Mouse (Mus musculus) spleen, postnatal 10 days (tissue): Measurements from ENCODE around the gene Trpv6.

Experiments
- DNase-seq, 2 experiments: peaks; one replicate each; pipeline ENCODE4 v3.0.0; 2021 to 2022; ENCODE audit warnings: low spot score in 2 of 2

The Trpv6 gene

GRCm38 (mm10) chr6:41636178-41636577 lies at the start of gene Trpv6:
Trpv6 (minus strand) TSS chr6:41636405.
- no peak for DNase-seq

GRCm38 (mm10) chr6:41685596-41685995 lies 49.4 kb upstream of the Trpv6 start:
- no peak for DNase-seq

- no peak for DNase-seq
Observed at GRCm38 (mm10) chr6:41684911-41685310, 48.7 kb upstream of the Trpv6 start.

DNA sequence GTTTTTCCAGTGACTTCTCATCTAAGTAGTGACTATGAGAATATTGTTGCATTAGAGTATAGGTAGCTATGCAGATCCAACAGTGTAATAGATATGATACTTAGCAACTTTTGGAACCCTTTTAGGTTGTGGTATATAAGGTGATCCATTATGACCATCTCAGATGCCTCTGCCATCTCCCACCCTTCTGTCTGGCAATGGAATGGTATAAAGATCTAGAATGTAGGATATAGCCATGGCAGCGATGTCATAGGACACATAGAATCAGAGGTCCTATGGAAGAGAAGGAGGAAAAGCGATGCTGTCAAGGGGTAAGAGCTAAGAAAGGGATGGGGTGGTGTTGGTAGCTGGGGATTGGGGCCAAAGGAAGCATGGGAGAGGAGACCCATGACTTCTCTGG lies 47.9 kb upstream of the Trpv6 start, which contains the start of gene Llcfc1:
Llcfc1 (plus strand) TSS at position 301 of the 400 bp plus-strand sequence.
- DNase-seq, result no peak

DNA sequence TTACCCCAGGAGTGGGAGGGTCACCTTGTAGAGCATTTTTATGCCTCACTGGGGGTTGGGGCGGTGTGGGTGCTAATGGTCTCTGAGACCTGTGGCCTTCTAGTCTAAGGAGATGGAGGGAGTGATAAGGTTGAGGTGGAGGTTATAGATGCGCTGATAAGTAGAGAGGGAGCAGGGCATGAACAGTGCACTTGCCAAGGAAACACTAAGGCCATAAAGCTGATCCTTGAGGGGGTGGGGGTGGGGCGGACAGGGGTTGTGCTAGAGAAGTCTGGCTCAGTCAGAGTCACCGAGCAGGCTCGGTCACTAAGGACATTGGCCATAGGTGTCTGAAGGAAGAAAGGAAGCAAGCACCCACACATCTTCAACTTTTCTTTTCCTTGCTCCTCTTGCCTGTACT lies 45.5 kb upstream of the Trpv6 start:
- no peak for DNase-seq

DNA sequence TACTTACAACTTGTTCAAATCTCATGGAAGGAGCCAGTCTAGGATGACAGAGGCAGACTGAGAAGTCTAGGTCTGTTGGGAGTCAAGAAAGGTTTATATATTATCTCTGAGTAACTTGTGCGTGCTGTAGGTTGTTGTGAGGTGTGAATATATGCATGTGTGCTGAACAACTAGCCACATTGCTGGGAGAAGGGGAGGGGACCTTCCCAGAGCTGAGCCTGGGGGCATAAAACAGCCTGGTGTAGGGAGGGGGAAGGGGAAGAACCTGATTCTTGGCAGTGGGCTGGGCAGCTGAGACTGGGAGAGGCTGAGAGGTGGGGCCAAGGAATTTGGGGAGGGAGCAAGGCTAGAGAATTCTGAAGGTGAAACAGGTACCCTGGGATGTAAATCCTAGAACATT lies 44.5 kb upstream of the Trpv6 start, which contains the start of gene Trpv5:
Trpv5 (minus strand) TSS at position 101 of the 400 bp plus-strand sequence.
- DNase-seq, result no peak

DNA sequence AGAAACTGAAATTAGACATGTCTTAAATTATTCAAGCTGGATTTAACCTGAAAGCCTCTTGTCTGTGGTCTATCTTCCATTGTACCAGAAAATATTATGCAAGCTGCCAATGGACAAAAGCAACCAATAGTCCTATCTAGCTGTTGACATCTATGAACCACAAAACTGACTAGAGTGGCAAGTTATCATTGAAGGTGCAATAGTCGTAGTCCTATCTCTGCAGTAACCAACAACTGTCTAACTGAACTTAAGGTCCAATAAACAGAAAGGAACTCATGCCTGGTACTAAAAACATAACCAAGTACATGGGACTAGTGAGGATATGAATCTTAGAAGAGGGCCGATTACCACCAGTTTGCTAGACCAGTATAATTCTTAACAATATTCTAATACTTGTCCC lies 40.3 kb upstream of the Trpv6 start:
- DNase-seq, result no peak

DNA sequence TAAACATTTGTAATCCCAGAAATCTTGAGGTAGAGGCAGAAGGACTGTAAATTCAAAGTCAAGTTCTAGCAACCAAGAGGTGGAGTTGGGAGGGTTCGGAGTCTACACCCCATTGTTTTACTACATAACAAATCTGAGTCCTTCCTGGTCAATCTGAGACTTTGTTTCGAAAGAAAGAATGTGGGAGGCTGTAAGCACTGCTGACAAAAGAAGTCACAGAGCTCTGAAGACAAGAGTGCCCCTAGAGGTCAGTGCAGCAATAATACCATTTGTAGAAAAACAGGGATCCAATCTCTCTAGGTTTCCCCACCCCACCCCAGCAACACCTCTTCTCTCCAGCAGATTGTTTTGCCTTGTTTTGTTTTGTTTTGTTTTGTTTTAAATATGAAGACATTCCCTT lies 26.1 kb upstream of the Trpv6 start:
- DNase-seq, result no peak

- DNase-seq, result no peak
Observed at GRCm38 (mm10) chr6:41658487-41658886, 22.3 kb upstream of the Trpv6 start.

DNA sequence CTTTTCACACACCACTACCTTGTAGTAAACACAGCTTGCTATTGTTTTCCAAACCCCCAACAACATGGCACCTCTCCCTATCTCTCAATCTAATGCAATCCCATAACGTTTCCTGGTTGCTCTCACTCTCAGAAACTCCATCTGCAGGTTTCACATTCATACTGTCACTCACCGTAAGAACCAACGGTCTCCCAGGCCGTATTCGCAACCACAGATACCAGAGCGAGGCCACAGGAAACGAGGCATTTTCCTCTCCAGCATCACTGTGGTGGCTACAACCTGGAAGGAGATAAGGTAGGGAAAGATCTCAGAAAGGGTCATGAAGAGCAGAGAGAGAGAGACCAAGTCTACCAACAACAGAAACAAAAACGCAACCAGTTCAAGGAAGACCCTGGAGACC lies 18.4 kb upstream of the Trpv6 start:
- no peak for DNase-seq

GRCm38 (mm10) chr6:41653173-41653572 lies 17.0 kb upstream of the Trpv6 start:
- no peak for DNase-seq

- no peak for DNase-seq
Observed at GRCm38 (mm10) chr6:41646672-41647071, 10.5 kb upstream of the Trpv6 start.

DNA sequence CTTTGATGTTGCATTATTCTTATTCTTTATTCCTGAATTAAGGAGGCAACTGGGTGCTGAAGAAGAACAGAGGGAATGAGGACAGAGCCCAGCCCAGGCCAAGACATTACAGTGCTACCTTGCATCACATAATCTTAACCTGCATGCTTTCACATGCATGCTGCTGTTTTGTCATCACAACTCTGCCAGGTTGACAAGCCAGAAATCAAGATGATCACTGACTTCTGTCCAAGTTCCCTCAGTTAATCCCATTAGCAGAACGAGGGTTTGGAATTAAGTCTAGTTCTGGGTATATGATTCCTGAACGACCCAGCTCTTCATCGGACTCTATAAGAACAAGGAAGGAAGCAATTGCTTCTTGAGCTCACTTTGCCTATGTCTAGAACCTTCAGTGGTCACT lies 10.0 kb upstream of the Trpv6 start:
- DNase-seq, result no peak

DNA sequence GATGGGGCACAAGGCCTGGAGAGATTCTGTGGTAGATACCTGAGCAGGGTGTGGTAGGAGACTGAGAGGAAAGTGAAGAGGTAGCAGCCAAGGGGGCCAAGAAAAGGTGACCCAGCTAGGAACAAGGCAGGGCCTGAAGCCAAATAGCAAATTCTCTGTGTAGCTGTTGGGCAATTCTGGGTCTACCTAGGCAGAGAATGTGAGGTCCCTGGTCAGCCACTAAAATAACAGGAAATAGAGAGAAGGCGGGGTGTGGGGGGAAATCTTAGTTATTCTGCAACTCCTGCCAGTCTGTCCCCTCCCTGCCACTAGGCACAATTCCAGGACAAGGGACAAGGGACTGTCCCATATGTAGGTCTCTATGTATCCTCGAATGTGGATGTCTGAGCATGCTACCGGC lies 7.0 kb upstream of the Trpv6 start:
- no peak for DNase-seq

- DNase-seq, result no peak
Observed at GRCm38 (mm10) chr6:41642765-41643164, 6.6 kb upstream of the Trpv6 start.

- no peak for DNase-seq
Observed at GRCm38 (mm10) chr6:41641173-41641866, 5.1 kb upstream of the Trpv6 start.

DNA sequence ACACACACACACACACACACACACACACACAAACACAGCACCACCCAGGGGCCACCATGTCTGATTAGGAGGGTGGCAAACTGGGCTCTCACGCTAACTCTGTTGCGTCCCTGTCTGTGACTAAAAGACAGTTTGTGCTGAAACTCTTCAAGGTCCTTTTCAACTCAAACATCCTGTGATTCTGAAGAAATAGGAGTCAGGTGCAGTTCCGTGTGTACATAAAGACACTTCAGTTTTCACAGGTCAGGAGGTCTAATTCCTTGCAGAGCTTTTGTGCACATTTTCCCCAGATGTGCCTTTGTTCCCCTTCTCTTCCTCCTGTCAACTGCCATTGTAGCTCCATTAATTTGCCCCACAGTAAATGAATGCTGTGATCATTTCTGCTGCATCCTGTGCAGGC lies 4.2 kb upstream of the Trpv6 start:
- DNase-seq, result no peak

DNA sequence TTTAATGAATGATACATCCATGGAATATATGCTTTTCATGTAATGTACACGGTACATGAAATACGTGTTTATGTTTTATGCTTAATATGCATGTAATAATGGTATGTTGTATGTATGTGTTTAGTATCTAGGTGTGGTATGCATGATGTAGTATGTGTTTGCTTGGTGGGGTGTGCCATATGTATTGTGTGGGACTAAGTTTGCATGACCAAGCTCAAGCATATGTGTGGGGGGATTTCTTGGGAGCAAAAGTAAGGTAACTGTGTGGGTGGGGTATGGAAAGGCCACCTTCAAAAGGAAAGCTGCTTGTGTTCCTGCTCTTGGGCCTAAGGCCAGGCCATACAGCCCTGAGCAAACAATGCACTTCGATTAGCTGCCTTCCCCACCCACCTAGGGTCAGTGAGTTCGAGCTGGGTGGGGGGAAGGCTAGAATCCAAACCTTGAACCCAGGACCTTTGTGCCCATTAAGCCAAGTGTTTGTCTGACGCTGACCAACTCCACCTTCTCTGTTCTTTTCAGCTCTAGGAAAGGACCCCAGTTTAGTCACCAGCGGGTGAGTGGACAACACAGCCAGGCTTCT lies 1.8 kb upstream of the Trpv6 start:
- no peak for DNase-seq

DNA sequence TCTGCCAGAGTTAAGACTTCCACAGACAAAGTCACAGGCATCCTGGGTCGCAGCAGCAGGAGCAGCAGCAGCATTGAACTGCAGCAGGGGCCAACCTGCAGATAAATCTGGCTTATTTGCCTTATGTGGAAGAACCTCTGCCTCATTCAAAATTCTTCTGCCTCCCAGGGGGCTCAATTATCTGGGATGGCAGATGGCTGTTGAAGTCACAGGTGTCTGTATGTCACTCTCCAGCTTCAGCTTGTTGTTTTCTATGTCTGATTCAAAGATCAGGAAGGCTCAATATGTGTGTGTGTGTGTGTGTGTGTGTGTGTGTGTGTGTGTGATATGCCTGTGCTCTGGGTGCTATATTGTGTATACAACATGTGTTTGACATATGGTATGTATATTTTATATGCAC lies 1.2 kb upstream of the Trpv6 start:
- no peak for DNase-seq

DNA sequence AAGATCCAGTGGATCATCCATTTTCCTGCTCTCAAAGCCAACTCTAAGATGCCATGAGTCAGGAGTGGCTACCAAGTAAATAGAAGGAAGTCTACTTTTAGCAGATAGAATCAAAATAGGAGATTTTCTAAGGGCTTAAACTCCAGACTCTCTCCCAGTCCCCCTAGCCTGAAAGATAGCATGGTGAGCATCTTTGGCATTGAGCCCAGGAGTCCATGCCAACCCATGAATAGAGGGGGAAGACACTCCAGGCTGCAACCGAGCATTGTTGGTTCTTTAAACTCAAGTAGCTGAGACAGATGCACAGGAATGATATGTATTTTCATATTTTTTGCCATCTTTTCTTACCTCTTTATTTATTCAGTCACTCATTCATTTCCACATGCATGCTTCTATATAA lies 994 bp downstream of the Trpv6 start:
- DNase-seq, result no peak

DNA sequence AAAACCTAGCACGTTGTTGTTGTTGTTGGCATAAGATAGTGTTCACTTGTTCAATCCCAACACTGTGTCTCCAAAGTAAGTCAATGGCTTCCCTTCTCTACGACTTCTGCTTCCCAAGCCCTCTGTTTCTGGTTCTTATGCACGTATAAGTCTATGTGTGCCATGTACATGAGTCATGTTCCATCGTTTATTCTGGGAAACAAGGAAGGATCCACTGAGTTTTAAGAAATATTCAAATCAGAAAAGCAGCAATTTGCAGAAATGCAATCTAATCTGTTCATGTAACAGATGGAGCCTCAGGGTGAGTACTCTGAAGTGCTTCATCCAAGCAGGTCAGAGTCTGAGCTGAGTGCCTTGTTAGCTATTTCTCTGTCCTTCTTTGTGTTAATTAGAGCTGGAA lies 4.7 kb downstream of the Trpv6 start:
- no peak for DNase-seq

DNA sequence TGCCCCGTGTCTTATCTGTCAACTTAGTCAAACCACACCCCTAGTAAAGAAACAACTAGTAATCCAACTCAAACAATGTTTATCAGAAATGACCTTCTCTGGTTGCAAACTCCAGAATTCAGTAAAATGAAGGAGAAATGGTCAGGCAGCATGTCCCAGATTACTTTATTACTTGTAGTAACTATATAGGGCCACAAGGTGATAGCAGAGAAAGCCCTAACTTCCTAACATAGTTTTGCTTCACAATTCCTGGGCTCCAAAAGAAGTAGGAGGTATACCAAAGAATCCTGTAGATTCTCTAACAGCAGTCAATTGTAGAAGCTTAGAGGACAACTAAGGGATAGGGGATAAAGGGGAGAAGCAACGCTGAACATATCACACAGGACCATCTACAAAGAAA lies 5.4 kb downstream of the Trpv6 start:
- no peak for DNase-seq

DNA sequence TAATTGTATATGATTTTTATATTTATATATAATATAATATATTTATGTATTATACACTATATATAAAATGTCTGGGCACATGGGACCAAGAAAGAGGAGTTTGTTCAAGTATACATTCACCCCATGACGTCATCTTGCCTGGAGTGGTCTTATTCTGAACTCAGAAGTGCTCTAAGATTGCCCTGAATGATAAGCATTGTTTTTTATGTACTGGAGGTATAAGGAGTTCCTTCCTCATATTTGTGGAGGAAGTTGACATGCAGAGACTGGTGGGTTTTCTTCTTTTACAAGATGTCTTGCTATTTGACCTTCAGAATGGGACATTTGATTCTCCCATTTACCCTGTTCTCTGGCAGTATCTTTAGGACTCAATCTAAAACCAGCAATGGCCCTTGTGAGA lies 8.0 kb downstream of the Trpv6 start:
- DNase-seq, result no peak

DNA sequence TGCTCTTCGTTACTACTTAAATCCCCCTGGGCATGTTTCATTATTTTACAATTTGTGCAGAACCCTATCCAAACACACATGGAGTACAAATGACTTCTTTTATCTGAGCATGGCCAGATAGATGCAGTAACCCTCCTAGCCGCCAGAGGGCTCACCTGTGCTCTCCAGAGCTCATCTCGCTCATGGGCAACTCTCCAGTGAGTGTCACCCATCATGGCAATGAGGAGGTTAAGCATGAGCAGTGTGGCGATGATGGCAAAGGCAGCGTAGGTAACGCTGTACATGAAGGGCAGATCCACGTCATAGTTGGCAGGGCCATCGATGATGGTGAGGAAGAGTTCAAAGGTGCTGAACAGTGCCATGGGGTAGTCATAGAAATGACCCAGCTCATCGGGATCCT lies 13.5 kb downstream of the Trpv6 start:
- peak; percentile 35 to 67 for DNase-seq
